Mouse (Mus musculus): ENCODE measurements at regions not wholly inside any gene's neighbourhood (a gene's known extent, or its start where the extent isn't known, plus 50 kb on each side); places are given as distances from the start of the nearest gene placed in this dataset.

- Histone ChIP-seq H3K36me3 (replicated peaks in 1 of 2; ENCODE audit: control insufficient read depth in 1 of 2, insufficient read depth in 1 of 2, low read length in 1 of 2) (no peaks in the 10 kb centered on the region), H3K4me1 (ENCODE audit: control insufficient read depth in 1 of 2, insufficient read depth in 2 of 2) (no peaks in the 10 kb centered on the region), H3K79me2 (replicated peaks; ENCODE audit: control insufficient read depth, extremely low read depth, insufficient read depth, poor library complexity, severe bottlenecking) (no peaks in the 10 kb centered on the region), H3K27ac (ENCODE audit: insufficient read depth, low read depth) (no peak overlapping the region), H3K27me3 (replicated peaks) (no peaks in the 10 kb centered on the region), H3K4me3 (replicated peaks in 1 of 3; ENCODE audit: low read depth in 2 of 3, low read length in 2 of 3, poor library complexity in 1 of 3) (no peak overlapping the region), H3K9ac (ENCODE audit: insufficient read depth, low read depth) (no peak overlapping the region), H3K4me2 (ENCODE audit: insufficient read depth, low read depth, poor library complexity, severe bottlenecking) (no peak overlapping the region), H3K9me3 (replicated peaks; ENCODE audit: low read length) (no peaks in the 10 kb centered on the region)
- TF ChIP-seq JUN (IDR thresholded peaks at IDR 0.05; ENCODE audit: insufficient read depth, low read depth, low read length) (no peak), CHD2 (IDR thresholded peaks at IDR 0.05; ENCODE audit: low read length) (no peak), POLR2A (IDR thresholded peaks at IDR 0.05; ENCODE audit: low read depth, low read length) (no peak), CTCF (conservative IDR thresholded peaks at IDR 0.05 in 1 of 2, IDR thresholded peaks at IDR 0.05 in 1 of 2; ENCODE audit: low read depth in 2 of 2, low read length in 2 of 2) (peak in 1 of 2 experiments; percentile 61; a peak in 2 of 4 replicates), MAZ (IDR thresholded peaks at IDR 0.05; ENCODE audit: low read depth, low read length) (no peak), NRF1 (IDR thresholded peaks at IDR 0.05; ENCODE audit: low read depth, low read length) (no peak), RAD21 (IDR thresholded peaks at IDR 0.05; ENCODE audit: low read depth, low read length) (peak; percentile 50), MYC (IDR thresholded peaks at IDR 0.05; ENCODE audit: low read depth, low read length) (peak; percentile 80), SMC3 (IDR thresholded peaks at IDR 0.05; ENCODE audit: low read depth, low read length) (peak; percentile 46), ETS1 (conservative IDR thresholded peaks at IDR 0.05; ENCODE audit: low read depth, low read length) (no peak)
- in situ Hi-C loops (cut with MboI; ENCODE audit: low pct_ligation_motif_present, low pct_unique_long_range_greater_than_20kb, low sequenced_read_pairs), result no loop called here
- DNase-seq (ENCODE audit: extremely low read depth), result peak; percentile 17
- dilution Hi-C loops (cut with MboI; ENCODE audit: extremely low pct_ligation_motif_present, extremely low pct_unique_long_range_greater_than_20kb, low sequenced_read_pairs), result no loop called here
Observed at GRCm38 (mm10) chr10:51253439-51253838, 227.0 kb upstream of the Gm49339 start.

DNA sequence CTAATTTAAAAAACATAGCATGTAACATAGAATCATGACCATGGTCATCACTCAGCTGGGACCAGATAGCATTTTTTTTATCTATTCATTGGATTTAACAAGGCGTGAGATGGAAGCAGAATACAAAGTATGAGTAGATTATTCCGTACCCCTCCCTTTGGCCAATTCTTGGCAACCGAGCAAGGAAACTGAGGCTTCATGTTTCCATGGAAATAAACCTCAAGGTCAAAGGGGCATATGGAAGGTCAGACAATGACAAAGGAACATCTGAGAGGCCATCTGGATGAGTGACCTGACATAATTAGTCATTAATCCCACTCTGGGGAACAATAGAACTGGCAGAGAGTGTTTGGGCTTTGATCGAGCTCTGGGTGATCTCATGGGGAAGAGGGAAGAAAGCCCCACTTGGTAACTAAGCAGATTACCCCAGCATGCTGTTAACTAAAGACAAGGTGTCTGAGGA, 222.8 kb upstream of the Gm49339 start:
- TF ChIP-seq POLR2A (IDR thresholded peaks at IDR 0.05; ENCODE audit: low read depth, low read length) (no peak), NRF1 (IDR thresholded peaks at IDR 0.05; ENCODE audit: low read depth, low read length) (no peak), ZMIZ1 (IDR thresholded peaks at IDR 0.05; ENCODE audit: low read depth, low read length) (no peak), TCF12 (IDR thresholded peaks at IDR 0.05; ENCODE audit: low read depth, low read length) (no peak), JUN (IDR thresholded peaks at IDR 0.05; ENCODE audit: insufficient read depth, low read depth, low read length) (no peak), IRF4 (IDR thresholded peaks at IDR 0.05; ENCODE audit: low read depth, low read length) (no peak), MXI1 (IDR thresholded peaks at IDR 0.05; ENCODE audit: low read depth, low read length) (no peak), MAFK (IDR thresholded peaks at IDR 0.05; ENCODE audit: insufficient replicate concordance, low read length) (no peak), ZC3H11A (IDR thresholded peaks at IDR 0.05; ENCODE audit: low read depth, low read length) (no peak), SIN3A (IDR thresholded peaks at IDR 0.05; ENCODE audit: low read length) (no peak), ETS1 (conservative IDR thresholded peaks at IDR 0.05; ENCODE audit: low read depth, low read length) (no peak), USF2 (conservative IDR thresholded peaks at IDR 0.05; ENCODE audit: low read depth, low read length) (no peak), PAX5 (IDR thresholded peaks at IDR 0.05; ENCODE audit: low read length) (no peak), RCOR1 (conservative IDR thresholded peaks at IDR 0.05; ENCODE audit: low read depth, low read length) (no peak), ZNF384 (IDR thresholded peaks at IDR 0.05; ENCODE audit: low read depth, low read length) (no peak), NELFE (IDR thresholded peaks at IDR 0.05; ENCODE audit: low read depth, low read length) (no peak), UBTF (IDR thresholded peaks at IDR 0.05; ENCODE audit: low read depth, low read length) (no peak)
- in situ Hi-C loops (cut with MboI; ENCODE audit: low pct_ligation_motif_present, low pct_unique_long_range_greater_than_20kb, low sequenced_read_pairs), result no loop called here
- H3K4me2 ChIP-seq (ENCODE audit: insufficient read depth, low read depth, poor library complexity, severe bottlenecking), result no peak overlapping the region
- no peaks in the 10 kb centered on the region for H3K9me3 ChIP-seq (replicated peaks; ENCODE audit: low read length)
- dilution Hi-C loops (cut with MboI; ENCODE audit: extremely low pct_ligation_motif_present, extremely low pct_unique_long_range_greater_than_20kb, low sequenced_read_pairs), result no loop called here
- H3K79me2 ChIP-seq (replicated peaks; ENCODE audit: control insufficient read depth, extremely low read depth, insufficient read depth, poor library complexity, severe bottlenecking), result no peaks in the 10 kb centered on the region
- no peak overlapping the region for H3K27ac ChIP-seq (ENCODE audit: insufficient read depth, low read depth)
- DNase-seq (ENCODE audit: extremely low read depth), result no peak
- no peak overlapping the region for H3K9ac ChIP-seq (ENCODE audit: insufficient read depth, low read depth)
- H3K4me1 ChIP-seq (ENCODE audit: control insufficient read depth in 1 of 2, insufficient read depth in 2 of 2), result no peaks in the 10 kb centered on the region
- H3K4me3 ChIP-seq (replicated peaks in 1 of 3; ENCODE audit: low read depth in 2 of 3, low read length in 2 of 3, poor library complexity in 1 of 3), result no peak overlapping the region
- H3K27me3 ChIP-seq (replicated peaks), result no peaks in the 10 kb centered on the region
- no peaks in the 10 kb centered on the region for H3K36me3 ChIP-seq (replicated peaks in 1 of 2; ENCODE audit: control insufficient read depth in 1 of 2, insufficient read depth in 1 of 2, low read length in 1 of 2)
